Mouse (Mus musculus): ENCODE results near the gene Tdrkh. TPM values are rescaled to one million over a fixed set of nuclear protein-coding genes. Genes with fewer than 3 reads are reported as not detected.

Tdrkh gene
- total RNA-seq, 2 experiments from 2014 or later: 2.3 to 4.7 TPM

GRCm38 (mm10) chr3:94481429-94481828, 68.4 kb downstream of the Tdrkh start:
- no peak for ATAC-seq (replicated peaks; ENCODE audit: low FRiP score, low TSS enrichment, poor library complexity, severe bottlenecking)

GRCm38 (mm10) chr3:94482764-94483385, 69.8 kb downstream of the Tdrkh start:
- no peak for ATAC-seq (replicated peaks; ENCODE audit: low FRiP score, low TSS enrichment, poor library complexity, severe bottlenecking)

- no peak for ATAC-seq (replicated peaks; ENCODE audit: low FRiP score, low TSS enrichment, poor library complexity, severe bottlenecking)
These were observed 70.8 kb downstream of the Tdrkh start for GRCm38 (mm10) chr3:94483790-94484439.

Other genes starting within 250 kb of the Tdrkh start
- gene Gm10696, start 235.1 kb upstream of the Tdrkh start, total RNA-seq (2014; fragmentation: Nextera tagmentation): not detected in 2 replicates
- gene Gm10696, start 235.1 kb upstream of the Tdrkh start, total RNA-seq (2017): not detected in 2 replicates
- not detected in 2 replicates for gene Gm5286, start 216.6 kb upstream of the Tdrkh start, total RNA-seq (2014; fragmentation: Nextera tagmentation)
- gene Gm5286, start 216.6 kb upstream of the Tdrkh start, total RNA-seq (2017): not detected in 2 replicates
- gene Gm4778, start 149.2 kb upstream of the Tdrkh start, total RNA-seq (2014; fragmentation: Nextera tagmentation): not detected in 2 replicates
- gene Gm4778, start 149.2 kb upstream of the Tdrkh start, total RNA-seq (2017): not detected in 2 replicates
- gene Them4, start 103.2 kb upstream of the Tdrkh start, total RNA-seq (2014; fragmentation: Nextera tagmentation): 2.9 and 4.3 TPM in 2 replicates
- gene Them4, start 103.2 kb upstream of the Tdrkh start, total RNA-seq (2017): 0.38 and 4.8 TPM in 2 replicates
- not detected in 2 replicates for gene Them5, start 71.2 kb upstream of the Tdrkh start, total RNA-seq (2014; fragmentation: Nextera tagmentation)
- gene Them5, start 71.2 kb upstream of the Tdrkh start, total RNA-seq (2017): not detected in 2 replicates
- gene C2cd4d, start 50.8 kb upstream of the Tdrkh start, total RNA-seq (2014; fragmentation: Nextera tagmentation): not detected in 2 replicates
- gene C2cd4d, start 50.8 kb upstream of the Tdrkh start, total RNA-seq (2017): not detected in 2 replicates
- gene Rorc, start 40.5 kb upstream of the Tdrkh start, total RNA-seq (2014; fragmentation: Nextera tagmentation): 4.6 TPM in 1 of 2 replicates, not detected in the other
- gene Rorc, start 40.5 kb upstream of the Tdrkh start, total RNA-seq (2017): 0.15 TPM in 1 of 2 replicates, not detected in the other
- 1.0 TPM in 1 of 2 replicates, not detected in the other for gene Lingo4, start 14.8 kb upstream of the Tdrkh start, total RNA-seq (2014; fragmentation: Nextera tagmentation)
- gene Lingo4, start 14.8 kb upstream of the Tdrkh start, total RNA-seq (2017): 0.28 TPM in 1 of 2 replicates, not detected in the other
- gene Mrpl9, start 30.0 kb downstream of the Tdrkh start, total RNA-seq (2014; fragmentation: Nextera tagmentation): 47.9 and 62.5 TPM in 2 replicates
- gene Mrpl9, start 30.0 kb downstream of the Tdrkh start, total RNA-seq (2017): 92.4 and 99.0 TPM in 2 replicates
- not detected in 2 replicates for gene Oaz3, start 30.6 kb downstream of the Tdrkh start, total RNA-seq (2014; fragmentation: Nextera tagmentation)
- not detected in 2 replicates for gene Oaz3, start 30.6 kb downstream of the Tdrkh start, total RNA-seq (2017)
- gene Celf3, start 65.0 kb downstream of the Tdrkh start, total RNA-seq (2014; fragmentation: Nextera tagmentation): not detected in 2 replicates
- gene Celf3, start 65.0 kb downstream of the Tdrkh start, total RNA-seq (2017): not detected in 2 replicates
- gene Riiad1, start 67.1 kb downstream of the Tdrkh start, total RNA-seq (2014; fragmentation: Nextera tagmentation): 3.9 TPM in 1 of 2 replicates, not detected in the other
- gene Riiad1, start 67.1 kb downstream of the Tdrkh start, total RNA-seq (2017): not detected in 2 replicates
- gene Snx27, start 169.4 kb downstream of the Tdrkh start, total RNA-seq (2014; fragmentation: Nextera tagmentation): 24.2 and 45.2 TPM in 2 replicates
- gene Snx27, start 169.4 kb downstream of the Tdrkh start, total RNA-seq (2017): 30.2 and 30.5 TPM in 2 replicates
- not detected in 2 replicates for gene Gm10972, start 229.8 kb downstream of the Tdrkh start, total RNA-seq (2014; fragmentation: Nextera tagmentation)
- not detected in 2 replicates for gene Gm10972, start 229.8 kb downstream of the Tdrkh start, total RNA-seq (2017)
- 6.6 and 6.7 TPM in 2 replicates for gene Tuft1, start 245.6 kb downstream of the Tdrkh start, total RNA-seq (2014; fragmentation: Nextera tagmentation)
- 7.4 and 10.4 TPM in 2 replicates for gene Tuft1, start 245.6 kb downstream of the Tdrkh start, total RNA-seq (2017)

All from megakaryocyte-erythroid progenitor cell, adult 5-6 weeks (primary cell).